Mouse (Mus musculus): ENCODE data around the gene Krtap4-7. TPM values are rescaled to one million over a fixed set of nuclear protein-coding genes. Genes with fewer than 3 reads are reported as not detected.

Gene Krtap4-7
- not detected for total RNA-seq (2023)

DNA sequence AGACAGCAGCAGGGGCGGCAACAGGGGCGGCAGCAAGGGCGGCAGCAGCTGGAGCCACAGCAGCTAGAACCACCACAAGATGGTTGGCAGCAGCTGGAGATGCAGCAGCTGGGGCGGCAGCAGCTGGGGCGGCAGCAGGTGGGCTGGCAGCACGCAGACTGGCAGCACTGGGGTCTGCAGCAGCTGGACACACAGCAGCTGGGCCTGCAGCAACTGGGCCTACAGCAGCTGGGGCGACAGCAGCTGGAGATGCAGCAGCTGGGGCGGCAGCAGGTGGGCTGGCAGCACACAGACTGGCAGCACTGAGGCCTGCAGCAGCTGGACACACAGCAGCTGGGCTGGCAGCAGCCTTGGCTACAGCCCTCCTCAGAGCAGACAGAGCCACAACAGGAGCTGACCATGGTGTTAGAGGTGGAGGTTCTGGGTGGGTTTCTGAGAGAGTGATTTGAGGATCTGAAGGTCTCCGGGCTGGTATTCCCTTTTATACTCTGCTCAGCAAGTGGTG lies at the start of gene Krtap4-7:
Krtap4-7 (minus strand) TSS at position 455 of the 505 bp plus-strand sequence.

DNA sequence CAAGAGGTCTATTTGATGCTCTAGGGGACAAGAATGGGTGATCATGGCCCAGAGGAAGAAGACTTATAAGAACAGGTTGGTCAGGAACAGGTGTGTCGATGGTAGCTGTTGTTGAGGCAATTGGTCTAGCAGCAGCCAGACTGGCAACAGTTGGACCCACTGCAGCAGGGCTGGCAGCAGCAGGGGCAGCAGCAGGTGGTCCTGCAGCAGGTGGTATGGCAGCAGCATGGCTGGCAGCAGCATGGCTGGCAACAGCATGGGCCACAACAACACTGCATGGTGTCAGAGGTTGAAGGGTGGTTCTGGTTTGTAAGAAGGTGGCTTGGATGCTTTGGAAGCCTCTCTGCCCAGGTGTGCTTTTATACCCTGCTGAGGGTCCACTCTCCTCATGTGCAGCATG lies 46.6 kb upstream of the Krtap4-7 start, which contains the start of gene Gm14190:
Gm14190 (minus strand) TSS at position 278 of the 400 bp plus-strand sequence.

DNA sequence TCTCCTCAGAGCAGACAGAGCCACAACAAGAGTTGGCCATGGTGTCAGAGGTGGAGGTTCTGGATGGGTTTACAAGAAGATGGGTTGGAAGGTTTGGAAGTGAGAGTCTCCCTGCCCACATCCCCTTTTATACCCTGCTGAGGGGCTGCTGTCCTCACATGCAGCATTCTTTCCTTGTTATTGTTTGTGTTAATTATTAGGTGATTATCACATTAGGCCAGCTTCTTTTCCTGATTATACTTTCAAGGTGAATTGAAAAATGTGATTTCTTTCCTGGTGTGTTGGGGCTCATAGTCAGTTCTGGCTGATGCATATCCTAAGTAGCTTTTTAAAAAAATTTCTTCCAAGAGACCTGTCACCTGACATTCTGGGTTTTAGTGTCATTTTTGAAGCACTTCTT lies 22.0 kb upstream of the Krtap4-7 start, which contains the start of gene Krtap4-6:
Krtap4-6 (minus strand) TSS at position 101 of the 400 bp plus-strand sequence.

DNA sequence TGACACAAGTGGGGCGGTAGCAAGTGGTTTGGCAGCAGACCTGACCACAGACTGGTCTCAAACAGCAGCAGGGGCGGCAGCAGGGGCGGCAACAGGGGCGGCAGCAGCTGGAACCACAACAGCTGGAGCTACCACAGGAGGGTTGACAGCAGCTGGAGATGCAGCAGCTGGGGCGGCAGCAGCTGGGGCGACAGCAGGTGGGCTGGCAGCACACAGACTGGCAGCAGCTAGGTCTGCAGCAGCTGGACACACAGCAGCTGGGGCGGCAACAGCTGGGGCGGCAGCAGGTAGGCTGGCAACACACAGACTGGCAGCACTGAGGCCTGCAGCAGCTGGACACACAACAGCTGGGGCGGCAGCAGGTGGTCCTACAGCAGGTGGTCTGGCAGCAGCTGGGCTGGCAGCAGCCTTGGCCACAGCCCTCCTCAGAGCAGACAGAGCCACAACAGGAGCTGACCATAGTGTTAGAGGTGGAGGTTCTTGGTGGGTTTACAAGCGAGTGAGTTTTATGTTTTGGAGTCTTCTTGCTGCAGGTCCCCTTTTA lies 14.7 kb upstream of the Krtap4-7 start, which contains the start of gene Gm11563:
Gm11563 (minus strand) TSS at position 494 of the 544 bp plus-strand sequence.

DNA sequence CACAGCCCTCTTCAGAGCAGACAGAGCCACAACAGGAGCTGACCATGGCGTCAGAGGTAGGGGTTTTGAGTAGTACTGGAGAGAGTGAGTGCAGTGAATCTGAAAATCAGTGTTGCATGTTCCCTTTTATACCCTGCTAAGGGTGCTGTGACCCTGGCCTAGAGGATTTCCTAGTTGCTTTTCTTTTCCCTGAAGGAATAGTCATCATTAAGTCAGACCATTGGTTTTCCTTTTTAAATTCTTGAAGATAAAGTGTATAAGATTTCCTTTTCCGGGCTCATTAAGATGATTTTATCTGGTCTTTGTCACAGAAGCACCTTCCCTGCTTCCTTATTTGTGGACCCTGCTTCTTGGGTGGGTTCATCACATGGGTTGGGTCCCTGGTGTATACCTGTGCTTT lies 6.2 kb upstream of the Krtap4-7 start, which contains the start of gene Gm11555:
Gm11555 (minus strand) TSS at position 101 of the 400 bp plus-strand sequence.

DNA sequence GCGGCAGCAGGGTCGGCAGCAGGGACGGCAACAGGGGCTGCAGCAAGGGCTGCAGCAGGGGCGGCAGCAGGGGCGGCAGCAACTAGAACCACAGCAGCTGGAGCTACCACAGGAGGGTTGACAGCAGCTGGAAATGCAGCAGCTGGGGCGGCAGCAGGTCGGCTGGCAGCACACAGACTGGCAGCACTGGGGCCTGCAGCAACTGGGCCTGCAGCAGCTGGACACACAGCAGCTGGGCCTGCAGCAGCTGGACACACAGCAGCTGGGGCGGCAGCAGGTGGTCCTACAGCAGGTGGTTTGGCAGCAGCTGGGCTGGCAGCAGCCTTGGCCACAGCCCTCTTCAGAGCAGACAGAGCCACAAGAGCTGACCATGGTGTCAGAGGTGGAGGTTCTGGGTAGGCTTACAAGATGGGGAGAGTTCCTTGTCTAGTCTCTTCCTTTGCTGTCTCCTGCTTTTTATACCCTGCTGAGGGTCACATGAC lies 9.2 kb downstream of the Krtap4-7 start, which contains the start of gene Krtap4-2:
Krtap4-2 (minus strand) TSS at position 432 of the 482 bp plus-strand sequence.

DNA sequence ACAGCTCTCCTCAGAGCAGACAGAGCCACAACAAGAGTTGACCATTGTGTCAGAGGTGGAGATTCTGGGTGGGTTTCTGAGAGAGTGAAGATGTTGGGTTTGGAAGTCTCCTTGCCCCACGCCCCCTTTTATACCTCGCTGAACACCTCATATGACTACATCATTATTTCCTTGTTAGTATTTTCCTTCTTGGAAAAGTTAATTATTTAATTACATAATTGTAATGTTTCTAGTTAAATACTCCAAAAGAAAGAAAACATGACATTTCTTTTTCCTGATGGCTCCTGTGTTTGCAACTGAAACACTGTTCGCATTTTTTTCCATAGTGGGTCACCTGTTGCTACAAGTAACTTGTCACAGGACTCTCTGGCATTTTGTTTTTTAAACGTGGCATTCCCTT lies 15.8 kb downstream of the Krtap4-7 start, which contains the start of gene Krtap4-1:
Krtap4-1 (minus strand) TSS at position 101 of the 400 bp plus-strand sequence.

DNA sequence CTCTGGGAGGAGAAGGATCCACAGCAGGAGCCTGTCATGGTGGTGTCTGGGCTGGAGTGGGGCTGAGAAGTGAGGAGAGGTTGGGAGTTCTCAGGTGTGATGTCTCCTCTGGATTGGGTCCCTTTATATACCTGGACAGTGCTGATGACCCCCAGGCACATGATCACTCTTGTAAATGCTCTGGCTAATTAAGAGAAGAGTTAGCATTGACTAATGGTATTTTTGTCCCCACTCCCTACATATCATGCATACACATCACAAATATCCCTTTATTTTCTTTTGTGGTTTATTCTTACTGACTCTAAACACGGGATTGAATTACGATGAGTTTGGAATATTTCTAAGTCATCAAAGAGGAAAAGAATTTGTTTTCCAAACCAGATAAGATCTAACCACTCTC lies 23.6 kb downstream of the Krtap4-7 start, which contains the start of gene Gm11562:
Gm11562 (minus strand) TSS at position 101 of the 400 bp plus-strand sequence.

DNA sequence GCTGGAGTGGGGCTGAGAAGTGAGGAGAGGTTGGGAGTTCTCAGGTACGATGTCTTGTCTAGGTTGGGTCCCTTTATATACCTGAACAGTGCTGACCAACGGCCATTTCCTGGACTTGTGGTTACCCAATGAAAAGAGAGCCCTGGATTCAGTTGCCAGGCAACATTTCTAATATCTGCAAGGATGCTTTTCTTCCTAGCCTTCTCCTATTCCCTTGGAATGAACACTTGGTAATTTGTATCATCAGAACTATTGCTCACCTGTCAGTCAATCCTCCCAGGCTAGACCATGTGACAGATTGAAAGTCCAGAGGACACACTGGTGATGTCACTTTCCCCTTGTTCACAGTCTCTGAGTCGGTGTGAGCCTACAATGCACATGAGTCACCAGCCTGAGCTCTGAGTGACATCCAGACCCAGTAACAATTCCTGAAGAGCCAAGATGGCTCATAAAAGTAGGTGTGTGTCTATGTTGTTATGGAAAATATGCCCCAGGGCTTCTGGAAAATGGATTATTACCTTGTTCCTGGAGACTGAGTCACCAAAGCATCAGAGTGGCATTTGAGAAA lies 29.0 kb downstream of the Krtap4-7 start, which contains the start of gene Krtap2-4:
Krtap2-4 (minus strand) TSS at position 51 of the 568 bp plus-strand sequence.

DNA sequence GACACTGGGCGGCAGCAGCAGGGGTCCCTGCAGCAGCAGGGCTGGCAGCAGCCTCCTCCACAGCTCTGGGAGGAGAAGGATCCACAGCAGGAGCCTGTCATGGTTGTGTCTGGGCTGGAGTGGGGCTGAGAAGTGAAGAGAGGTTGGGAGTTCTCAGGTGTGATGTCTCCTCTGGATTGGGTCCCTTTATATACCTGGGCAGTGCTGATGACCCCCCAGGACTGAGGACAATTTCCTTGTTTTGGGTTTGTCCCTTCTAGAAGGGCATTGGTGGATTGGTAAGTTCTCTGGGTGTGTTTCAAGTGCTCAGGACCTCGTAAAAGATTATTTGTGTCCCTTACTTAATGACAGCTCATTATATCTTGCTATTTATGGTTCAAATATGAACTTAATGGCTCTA lies 33.8 kb downstream of the Krtap4-7 start, which contains the start of gene Gm11937:
Gm11937 (minus strand) TSS at position 101 of the 400 bp plus-strand sequence.

DNA sequence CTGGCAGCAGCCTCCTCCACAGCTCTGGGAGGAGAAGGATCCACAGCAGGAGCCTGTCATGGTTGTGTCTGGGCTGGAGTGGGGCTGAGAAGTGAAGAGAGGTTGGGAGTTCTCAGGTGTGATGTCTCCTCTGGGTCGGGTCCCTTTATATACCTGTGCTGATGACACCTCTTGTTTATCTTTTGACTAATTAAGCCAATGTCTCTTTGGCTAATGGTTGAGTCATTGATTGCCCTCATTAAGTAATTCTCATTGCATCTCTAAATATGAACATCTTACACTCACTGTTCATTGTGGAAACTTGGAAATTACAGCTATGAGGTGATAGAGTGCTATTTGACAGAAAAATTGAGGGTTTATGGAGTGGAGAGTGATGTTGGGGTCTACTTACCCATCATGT lies 40.7 kb downstream of the Krtap4-7 start, which contains the start of gene Gm11938:
Gm11938 (minus strand) TSS at position 101 of the 400 bp plus-strand sequence.

DNA sequence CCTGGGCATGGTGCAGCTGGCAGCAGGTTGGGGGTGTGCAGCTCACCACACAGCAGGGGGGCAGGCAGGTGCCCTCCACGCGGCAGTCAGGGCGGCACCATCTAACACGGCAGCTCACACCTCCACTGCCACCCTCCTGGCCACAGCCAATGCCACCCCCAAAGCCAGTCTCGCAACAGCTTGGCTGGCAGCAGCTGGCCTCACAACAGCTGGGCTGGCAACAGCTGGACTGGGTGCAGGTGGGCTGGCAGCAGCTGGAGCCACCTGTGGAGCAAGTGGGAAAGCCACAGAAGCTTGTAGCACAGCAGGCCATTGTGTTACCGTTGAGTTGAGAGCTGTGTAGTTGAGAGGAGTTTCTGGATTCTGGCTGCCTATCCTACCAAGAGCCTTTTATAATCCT lies 46.1 kb downstream of the Krtap4-7 start, which contains the start of gene Krtap9-3:
Krtap9-3 (minus strand) TSS at position 364 of the 400 bp plus-strand sequence.

Other genes starting within 250 kb of the Krtap4-7 start
- gene Krt12, start 221.8 kb downstream of the Krtap4-7 start, total RNA-seq (2023) = not detected
- not detected for gene Krt20, start 205.9 kb downstream of the Krtap4-7 start, total RNA-seq (2023)
- gene Krt23, start 151.0 kb downstream of the Krtap4-7 start, total RNA-seq (2023) = not detected
- gene Krt39, start 122.8 kb downstream of the Krtap4-7 start, total RNA-seq (2023) = not detected
- not detected for gene Krt40, start 100.9 kb downstream of the Krtap4-7 start, total RNA-seq (2023)
- gene Krtap3-3, start 93.2 kb downstream of the Krtap4-7 start, total RNA-seq (2023) = not detected
- gene Krtap3-2, start 87.2 kb downstream of the Krtap4-7 start, total RNA-seq (2023) = not detected
- gene Gm11939, start 84.6 kb downstream of the Krtap4-7 start, total RNA-seq (2023) = not detected
- gene Krtap3-1, start 77.5 kb downstream of the Krtap4-7 start, total RNA-seq (2023) = not detected
- not detected for gene Krtap1-5, start 63.1 kb downstream of the Krtap4-7 start, total RNA-seq (2023)
- gene Krtap1-4, start 60.4 kb downstream of the Krtap4-7 start, total RNA-seq (2023) = not detected
- gene Krtap1-3, start 52.8 kb downstream of the Krtap4-7 start, total RNA-seq (2023) = not detected
- not detected for gene Krtap9-3, start 46.0 kb downstream of the Krtap4-7 start, total RNA-seq (2023)
- not detected for gene Gm11938, start 40.8 kb downstream of the Krtap4-7 start, total RNA-seq (2023)
- not detected for gene Gm11937, start 33.9 kb downstream of the Krtap4-7 start, total RNA-seq (2023)
- not detected for gene Krtap2-4, start 29.2 kb downstream of the Krtap4-7 start, total RNA-seq (2023)
- not detected for gene Gm11562, start 23.7 kb downstream of the Krtap4-7 start, total RNA-seq (2023)
- gene Krtap4-1, start 15.9 kb downstream of the Krtap4-7 start, total RNA-seq (2023) = not detected
- not detected for gene Krtap4-2, start 9.0 kb downstream of the Krtap4-7 start, total RNA-seq (2023)
- gene Gm11555, start 6.1 kb upstream of the Krtap4-7 start, total RNA-seq (2023) = not detected
- gene Gm11563, start 14.9 kb upstream of the Krtap4-7 start, total RNA-seq (2023) = not detected
- not detected for gene Krtap4-6, start 21.9 kb upstream of the Krtap4-7 start, total RNA-seq (2023)
- not detected for gene Gm14190, start 46.7 kb upstream of the Krtap4-7 start, total RNA-seq (2023)
- gene Gm14180, start 90.2 kb upstream of the Krtap4-7 start, total RNA-seq (2023) = not detected
- gene Gm11595, start 128.8 kb upstream of the Krtap4-7 start, total RNA-seq (2023) = not detected
- gene Krtap4-8, start 136.6 kb upstream of the Krtap4-7 start, total RNA-seq (2023) = not detected
- not detected for gene Krtap4-9, start 141.1 kb upstream of the Krtap4-7 start, total RNA-seq (2023)
- not detected for gene Gm11596, start 149.4 kb upstream of the Krtap4-7 start, total RNA-seq (2023)
- gene Gm11569, start 154.8 kb upstream of the Krtap4-7 start, total RNA-seq (2023) = not detected
- not detected for gene Gm11554, start 160.4 kb upstream of the Krtap4-7 start, total RNA-seq (2023)
- gene Krtap4-13, start 165.8 kb upstream of the Krtap4-7 start, total RNA-seq (2023) = not detected
- not detected for gene Gm11564, start 171.6 kb upstream of the Krtap4-7 start, total RNA-seq (2023)
- gene 2300003K06Rik, start 194.0 kb upstream of the Krtap4-7 start, total RNA-seq (2023) = not detected
- not detected for gene Krtap4-16, start 207.5 kb upstream of the Krtap4-7 start, total RNA-seq (2023)
- gene Gm11568, start 213.8 kb upstream of the Krtap4-7 start, total RNA-seq (2023) = not detected
- not detected for gene Gm11559, start 220.4 kb upstream of the Krtap4-7 start, total RNA-seq (2023)
- gene Krtap9-1, start 229.3 kb upstream of the Krtap4-7 start, total RNA-seq (2023) = not detected
- not detected for gene Gm11567, start 235.1 kb upstream of the Krtap4-7 start, total RNA-seq (2023)

All from monocyte, adult 59 days (primary cell).